Mouse (Mus musculus): ENCODE results near the gene Prkce.

Gene Prkce

GRCm38 (mm10) chr17:86514974-86515620 lies 347.5 kb downstream of the Prkce start:
- DNase-seq (ENCODE audit: low read depth): no peak

GRCm38 (mm10) chr17:86516630-86517029 lies 349.0 kb downstream of the Prkce start:
- DNase-seq (ENCODE audit: low read depth): no peak

- DNase-seq (ENCODE audit: low read depth): no peak
These were observed 351.0 kb downstream of the Prkce start for GRCm38 (mm10) chr17:86518604-86519003.

- no peak for DNase-seq (ENCODE audit: low read depth)
These were observed 353.7 kb downstream of the Prkce start for GRCm38 (mm10) chr17:86521252-86521651.

- DNase-seq (ENCODE audit: low read depth): no peak
These were observed 355.1 kb downstream of the Prkce start for GRCm38 (mm10) chr17:86522649-86523048.

- peak; percentile 17 for DNase-seq (ENCODE audit: low read depth)
These were observed 355.8 kb downstream of the Prkce start for GRCm38 (mm10) chr17:86523374-86523773.

- no peak for DNase-seq (ENCODE audit: low read depth)
These were observed 356.3 kb downstream of the Prkce start for GRCm38 (mm10) chr17:86523843-86524242.

- no peak for DNase-seq (ENCODE audit: low read depth)
These were observed 357.5 kb downstream of the Prkce start for GRCm38 (mm10) chr17:86525075-86525474.

- no peak for DNase-seq (ENCODE audit: low read depth)
These were observed 358.4 kb downstream of the Prkce start for GRCm38 (mm10) chr17:86526016-86526415.

- DNase-seq (ENCODE audit: low read depth): no peak
These were observed 359.7 kb downstream of the Prkce start for GRCm38 (mm10) chr17:86527298-86527697.

- no peak for DNase-seq (ENCODE audit: low read depth)
These were observed 361.4 kb downstream of the Prkce start for GRCm38 (mm10) chr17:86529003-86529402.

- DNase-seq (ENCODE audit: low read depth): no peak
These were observed 361.8 kb downstream of the Prkce start for GRCm38 (mm10) chr17:86529411-86529810.

GRCm38 (mm10) chr17:86531231-86531630 lies 363.6 kb downstream of the Prkce start:
- no peak for DNase-seq (ENCODE audit: low read depth)

GRCm38 (mm10) chr17:86532783-86533548 lies 365.4 kb downstream of the Prkce start:
- no peak for DNase-seq (ENCODE audit: low read depth)

GRCm38 (mm10) chr17:86533549-86533851 lies 365.9 kb downstream of the Prkce start:
- DNase-seq (ENCODE audit: low read depth): no peak

- peak; percentile 12 for DNase-seq (ENCODE audit: low read depth)
These were observed 367.5 kb downstream of the Prkce start for GRCm38 (mm10) chr17:86535096-86535495.

- peak; percentile 93 for DNase-seq (ENCODE audit: low read depth)
These were observed 368.5 kb downstream of the Prkce start for GRCm38 (mm10) chr17:86535827-86536656.

GRCm38 (mm10) chr17:86539881-86540430 lies 372.4 kb downstream of the Prkce start:
- DNase-seq (ENCODE audit: low read depth): no peak

- no peak for DNase-seq (ENCODE audit: low read depth)
These were observed 378.9 kb downstream of the Prkce start for GRCm38 (mm10) chr17:86546529-86546928.

GRCm38 (mm10) chr17:86549128-86549527 lies 381.5 kb downstream of the Prkce start:
- no peak for DNase-seq (ENCODE audit: low read depth)

GRCm38 (mm10) chr17:86551561-86551960 lies 384.0 kb downstream of the Prkce start:
- DNase-seq (ENCODE audit: low read depth): no peak

GRCm38 (mm10) chr17:86551995-86552394 lies 384.4 kb downstream of the Prkce start:
- no peak for DNase-seq (ENCODE audit: low read depth)

All from NIH3T3 (cell line).